Mouse (Mus musculus): ENCODE measurements around the gene Fam213a. TPM values are rescaled to one million over a fixed set of nuclear protein-coding genes. Genes with fewer than 3 reads are reported as not detected.

Gene Fam213a
- polyA plus RNA-seq, 1 experiment from 2014 or later, result 39.6 TPM

DNA sequence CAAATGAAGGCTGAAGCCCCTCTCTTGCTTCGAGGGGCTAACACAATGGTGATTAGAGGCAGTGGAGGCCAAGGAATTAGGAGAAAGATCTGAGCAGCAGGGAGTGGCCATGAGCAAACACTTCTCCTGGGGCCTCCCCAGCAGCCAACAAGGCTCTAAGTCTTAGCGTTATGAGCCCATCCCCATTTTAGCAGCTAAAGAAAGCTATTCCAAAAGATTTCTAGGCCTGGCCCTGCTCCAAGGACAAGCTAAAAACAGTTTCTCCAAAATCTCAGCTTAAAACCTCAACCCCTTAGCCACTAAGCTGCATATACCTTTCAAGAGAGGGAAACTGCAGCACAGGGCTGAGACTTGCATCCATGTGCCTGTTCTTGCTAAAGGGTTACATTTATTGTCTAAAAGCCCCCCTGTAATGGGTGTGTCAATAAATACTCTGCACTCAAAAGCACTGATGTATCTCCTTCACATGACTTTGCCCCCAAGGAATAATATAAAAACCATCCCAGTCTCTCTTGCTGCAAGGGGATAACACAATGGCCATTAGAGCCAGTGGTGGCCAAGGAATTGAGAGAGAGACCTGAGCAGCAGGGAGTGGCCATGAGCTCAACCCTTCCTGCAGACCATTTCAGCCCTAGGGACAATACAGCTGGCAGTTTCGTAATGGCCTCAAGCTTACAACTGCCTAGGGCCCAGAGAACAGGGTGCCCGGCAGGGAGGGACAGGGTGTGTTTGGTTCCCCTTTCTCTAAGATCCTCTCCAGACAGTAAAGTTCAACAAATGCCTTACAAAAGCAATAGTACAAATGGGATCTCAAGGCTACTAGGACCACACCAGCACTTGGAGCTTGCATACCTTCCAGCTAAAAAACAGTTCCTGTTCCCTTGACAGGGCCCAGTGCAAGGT lies 55.3 kb downstream of the Fam213a start:
- no peaks in the 10 kb centered on the region for H3K27me3 ChIP-seq
- peaks cover 82% of the 10 kb centered on the region for H3K4me1 ChIP-seq
- H3K9ac ChIP-seq, result no peak overlapping the region
- peak overlapping the region; percentile 55 for H3K27ac ChIP-seq
- no peak overlapping the region for H3K4me2 ChIP-seq
- WGBS, result 28% methylated on average over 4 of the region's 4 CpGs
- H3K36me3 ChIP-seq, result no peaks in the 10 kb centered on the region
- no peaks in the 10 kb centered on the region for H3K9me3 ChIP-seq
- no peak for ATAC-seq (ENCODE audit: insufficient number of reproducible peaks, low FRiP score, low TSS enrichment, low read depth)
- H3K4me3 ChIP-seq, result no peak overlapping the region

DNA sequence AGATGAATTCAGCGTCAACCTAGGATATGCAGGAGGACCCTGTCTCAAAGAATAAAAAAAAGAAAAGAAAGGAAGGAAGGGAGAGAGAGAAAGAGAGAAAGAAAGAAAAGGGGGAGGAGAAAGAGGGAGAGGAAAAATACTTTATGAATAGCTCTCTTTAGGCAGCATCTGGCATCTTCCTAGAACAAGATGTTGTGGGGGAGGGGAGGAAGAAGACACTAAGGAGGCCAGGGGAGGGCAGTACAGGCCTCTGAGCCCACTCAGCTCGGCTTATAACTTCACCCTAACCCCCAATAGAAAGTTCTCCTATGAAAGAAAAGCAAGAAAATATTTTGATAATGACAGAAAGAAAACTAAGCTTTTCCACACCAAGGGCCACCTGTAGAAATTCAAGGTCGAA lies 56.0 kb downstream of the Fam213a start:
- Histone ChIP-seq H3K36me3 (no peaks in the 10 kb centered on the region), H3K4me3 (no peak overlapping the region), H3K27me3 (no peaks in the 10 kb centered on the region), H3K4me1 (peaks cover 82% of the 10 kb centered on the region), H3K9ac (no peak overlapping the region), H3K9me3 (no peaks in the 10 kb centered on the region), H3K4me2 (no peak overlapping the region), H3K27ac (peak overlapping the region; percentile 55)
- no peak for ATAC-seq (ENCODE audit: insufficient number of reproducible peaks, low FRiP score, low TSS enrichment, low read depth)
- WGBS, result 60% methylated on average over 3 of the region's 3 CpGs

DNA sequence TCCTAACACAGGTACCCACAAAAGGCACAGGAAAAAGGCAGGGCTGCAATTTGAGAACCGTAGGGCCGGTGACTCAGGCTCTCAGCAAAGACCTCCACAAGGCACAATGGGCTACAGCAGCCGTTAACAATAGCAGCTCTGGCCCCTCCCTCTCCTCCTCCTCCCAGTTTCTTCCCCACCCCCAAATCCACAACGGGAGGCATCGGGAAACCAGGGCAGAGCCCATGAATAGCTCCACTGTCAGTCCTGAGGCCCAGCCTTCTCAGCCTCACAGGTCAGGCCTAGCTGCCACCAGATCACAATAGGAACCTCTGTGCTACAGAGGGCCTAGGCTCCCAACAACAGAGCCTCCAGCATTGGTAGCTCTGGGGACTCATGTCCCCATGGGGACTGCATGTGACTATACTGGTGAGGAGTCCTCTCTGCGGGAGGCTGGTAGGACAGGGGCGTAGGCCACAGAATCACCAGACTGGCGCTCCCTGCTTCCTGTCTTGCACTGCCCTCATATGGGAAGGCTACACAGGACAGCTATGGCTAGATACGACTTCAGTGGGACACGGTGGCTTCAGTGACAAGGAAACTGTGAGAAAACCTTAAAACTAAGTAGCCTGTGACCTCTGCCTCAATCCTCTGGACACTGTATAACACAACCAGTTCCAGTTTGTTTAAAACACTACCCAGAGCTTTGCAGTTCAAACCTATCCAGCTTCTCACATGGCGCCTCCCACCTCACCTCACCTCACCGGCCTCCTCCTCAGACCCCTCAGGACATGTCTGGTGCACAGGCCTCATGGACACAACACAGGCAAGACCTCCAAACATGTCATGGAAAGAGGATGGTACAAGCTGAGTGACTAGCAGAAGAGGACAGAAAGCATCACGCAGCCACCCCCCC lies 57.1 kb downstream of the Fam213a start:
- peak overlapping the region; percentile 21; the same call in 1 of the 2 replicates for H3K4me2 ChIP-seq
- H3K9me3 ChIP-seq, result no peaks in the 10 kb centered on the region
- ATAC-seq (ENCODE audit: insufficient number of reproducible peaks, low FRiP score, low TSS enrichment, low read depth), result peak; percentile 71
- no peak overlapping the region for H3K4me3 ChIP-seq
- no peaks in the 10 kb centered on the region for H3K27me3 ChIP-seq
- H3K36me3 ChIP-seq, result no peaks in the 10 kb centered on the region
- H3K27ac ChIP-seq, result peak overlapping the region; percentile 82
- no peak overlapping the region for H3K9ac ChIP-seq
- peaks cover 80% of the 10 kb centered on the region for H3K4me1 ChIP-seq
- 41% methylated on average over 13 of the region's 13 CpGs for WGBS

DNA sequence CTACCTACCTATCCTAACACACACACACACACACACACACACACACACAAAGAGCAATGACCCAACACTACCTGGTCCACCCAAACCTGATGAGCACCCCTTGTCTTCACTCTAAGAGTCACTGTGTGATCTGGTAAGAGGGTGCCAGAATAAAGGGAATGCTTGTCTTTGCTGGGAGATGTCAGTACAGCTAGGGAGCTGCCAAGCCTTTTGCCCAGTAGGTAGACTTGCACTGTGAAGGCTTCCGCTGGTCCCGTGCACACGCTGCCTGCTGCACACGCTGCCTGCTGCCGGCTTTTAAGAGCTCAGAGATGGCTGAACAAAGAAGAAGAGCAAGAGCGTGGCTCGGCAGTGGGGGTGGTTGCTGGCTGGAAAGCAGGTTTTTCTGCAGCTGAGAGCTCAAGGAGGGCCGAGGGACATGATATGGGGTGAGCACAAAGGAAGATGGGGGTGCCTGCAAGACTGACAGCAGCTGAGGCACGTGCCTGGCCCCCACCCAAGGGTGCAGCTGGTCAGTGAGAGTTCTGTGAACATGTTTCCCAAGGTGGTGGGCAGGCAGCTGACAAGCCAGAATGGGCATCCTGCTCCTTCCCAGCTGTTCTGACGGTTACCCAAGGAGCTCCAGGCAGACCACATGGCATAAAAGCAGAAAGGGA lies 57.9 kb downstream of the Fam213a start:
- no peak overlapping the region for H3K4me3 ChIP-seq
- no peaks in the 10 kb centered on the region for H3K36me3 ChIP-seq
- H3K27ac ChIP-seq, result peak overlapping the region; percentile 82
- peaks cover 83% of the 10 kb centered on the region for H3K4me1 ChIP-seq
- no peaks in the 10 kb centered on the region for H3K27me3 ChIP-seq
- no peak overlapping the region for H3K9ac ChIP-seq
- H3K4me2 ChIP-seq, result peak overlapping the region; percentile 21; the same call in 1 of the 2 replicates
- no peaks in the 10 kb centered on the region for H3K9me3 ChIP-seq
- WGBS, result 17% methylated on average over 10 of the region's 10 CpGs
- no peak for ATAC-seq (ENCODE audit: insufficient number of reproducible peaks, low FRiP score, low TSS enrichment, low read depth)

DNA sequence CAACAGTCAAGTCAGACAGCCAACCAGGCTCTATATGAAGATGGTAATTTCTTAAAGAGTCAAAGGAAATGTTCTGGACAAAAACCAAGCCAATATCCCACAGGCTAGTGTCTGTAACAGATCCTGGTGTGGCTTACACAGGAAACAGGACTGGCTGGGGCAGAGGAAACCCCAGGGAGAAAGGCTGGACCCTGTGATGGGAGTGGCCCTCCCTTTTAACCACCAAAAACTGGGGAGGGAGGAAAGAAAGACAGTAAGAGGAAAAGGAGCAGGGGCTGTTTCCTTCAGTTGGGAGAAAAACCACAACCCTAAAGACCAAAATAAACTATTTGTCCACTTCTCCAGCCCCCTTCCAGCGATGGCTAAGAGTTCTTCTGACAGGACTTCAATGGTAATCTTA lies 58.4 kb downstream of the Fam213a start:
- 64% methylated on average over 1 of the region's 1 CpGs for WGBS
- H3K36me3 ChIP-seq, result no peaks in the 10 kb centered on the region
- ATAC-seq (ENCODE audit: insufficient number of reproducible peaks, low FRiP score, low TSS enrichment, low read depth), result no peak
- peaks cover 84% of the 10 kb centered on the region for H3K4me1 ChIP-seq
- H3K9me3 ChIP-seq, result no peaks in the 10 kb centered on the region
- H3K4me2 ChIP-seq, result no peak overlapping the region
- H3K9ac ChIP-seq, result no peak overlapping the region
- no peak overlapping the region for H3K4me3 ChIP-seq
- H3K27ac ChIP-seq, result peak overlapping the region; percentile 82
- H3K27me3 ChIP-seq, result no peaks in the 10 kb centered on the region

DNA sequence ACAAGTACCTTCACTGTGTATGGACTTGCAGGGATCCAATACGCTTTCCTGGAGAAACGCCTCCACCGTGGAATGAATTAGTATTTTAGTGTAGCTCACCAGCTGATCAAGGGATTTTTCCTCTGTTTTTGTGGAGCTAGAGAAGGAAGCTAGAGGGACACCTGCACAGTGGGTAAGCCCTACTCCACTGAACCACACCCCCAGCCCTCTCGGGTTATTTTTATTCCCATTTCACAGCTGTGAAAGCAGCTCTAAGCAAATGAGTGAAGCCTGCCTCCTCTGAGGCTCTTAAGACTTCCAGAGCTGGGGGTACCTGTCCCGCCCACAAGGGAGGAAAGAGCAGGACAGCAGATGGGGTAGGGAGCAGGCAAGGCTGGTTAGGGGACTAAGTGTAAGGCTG lies 60.2 kb downstream of the Fam213a start:
- no peaks in the 10 kb centered on the region for H3K27me3 ChIP-seq
- H3K4me1 ChIP-seq, result peaks cover 85% of the 10 kb centered on the region
- 42% methylated on average over 5 of the region's 5 CpGs for WGBS
- ATAC-seq (ENCODE audit: insufficient number of reproducible peaks, low FRiP score, low TSS enrichment, low read depth), result no peak
- H3K4me2 ChIP-seq, result no peak overlapping the region
- no peaks in the 10 kb centered on the region for H3K9me3 ChIP-seq
- H3K4me3 ChIP-seq, result no peak overlapping the region
- no peak overlapping the region for H3K27ac ChIP-seq
- no peaks in the 10 kb centered on the region for H3K36me3 ChIP-seq
- no peak overlapping the region for H3K9ac ChIP-seq

DNA sequence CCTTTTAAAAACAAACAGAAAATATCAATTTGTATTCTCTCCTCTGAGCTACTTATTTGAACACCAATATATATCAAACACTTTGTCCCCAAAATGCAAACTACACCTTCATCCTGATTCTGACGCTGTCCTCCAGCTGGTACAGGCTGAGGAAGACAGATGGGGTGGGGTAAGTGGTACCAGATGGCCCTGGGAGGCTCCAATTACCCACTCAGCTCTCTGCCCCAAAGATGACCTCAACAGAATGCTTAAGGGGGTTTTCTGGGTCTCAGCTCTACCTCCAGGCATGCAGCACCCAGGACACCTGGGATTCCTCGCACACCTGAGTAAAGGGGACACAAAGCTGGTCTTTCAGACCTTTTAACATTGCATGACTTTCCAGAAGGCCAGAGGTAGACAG lies 60.9 kb downstream of the Fam213a start:
- no peak overlapping the region for H3K9ac ChIP-seq
- H3K36me3 ChIP-seq, result no peaks in the 10 kb centered on the region
- 18% methylated on average over 2 of the region's 2 CpGs for WGBS
- no peaks in the 10 kb centered on the region for H3K27me3 ChIP-seq
- no peak overlapping the region for H3K27ac ChIP-seq
- no peak overlapping the region for H3K4me3 ChIP-seq
- no peaks in the 10 kb centered on the region for H3K9me3 ChIP-seq
- no peak for ATAC-seq (ENCODE audit: insufficient number of reproducible peaks, low FRiP score, low TSS enrichment, low read depth)
- no peak overlapping the region for H3K4me2 ChIP-seq
- peaks cover 84% of the 10 kb centered on the region for H3K4me1 ChIP-seq

DNA sequence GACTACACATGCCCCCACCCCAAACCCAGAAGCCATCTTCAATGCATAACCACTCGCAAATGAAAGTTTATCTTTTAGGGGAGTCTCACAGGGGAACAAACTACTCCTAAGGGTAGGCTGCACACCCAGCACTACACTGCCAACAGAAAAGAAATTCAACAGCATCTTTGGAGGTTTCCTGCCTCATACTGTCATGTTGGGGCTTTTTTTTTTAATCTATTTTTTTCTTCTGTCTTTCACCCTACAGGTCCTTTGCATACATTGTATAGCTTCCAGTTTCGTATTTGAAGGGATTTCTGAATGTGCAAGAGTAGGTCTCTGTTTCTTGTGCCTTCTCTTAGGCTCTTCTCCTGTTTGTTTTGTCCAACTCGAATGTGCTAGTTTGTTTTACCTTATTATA lies 61.3 kb downstream of the Fam213a start:
- ATAC-seq (ENCODE audit: insufficient number of reproducible peaks, low FRiP score, low TSS enrichment, low read depth), result no peak
- peaks cover 85% of the 10 kb centered on the region for H3K4me1 ChIP-seq

DNA sequence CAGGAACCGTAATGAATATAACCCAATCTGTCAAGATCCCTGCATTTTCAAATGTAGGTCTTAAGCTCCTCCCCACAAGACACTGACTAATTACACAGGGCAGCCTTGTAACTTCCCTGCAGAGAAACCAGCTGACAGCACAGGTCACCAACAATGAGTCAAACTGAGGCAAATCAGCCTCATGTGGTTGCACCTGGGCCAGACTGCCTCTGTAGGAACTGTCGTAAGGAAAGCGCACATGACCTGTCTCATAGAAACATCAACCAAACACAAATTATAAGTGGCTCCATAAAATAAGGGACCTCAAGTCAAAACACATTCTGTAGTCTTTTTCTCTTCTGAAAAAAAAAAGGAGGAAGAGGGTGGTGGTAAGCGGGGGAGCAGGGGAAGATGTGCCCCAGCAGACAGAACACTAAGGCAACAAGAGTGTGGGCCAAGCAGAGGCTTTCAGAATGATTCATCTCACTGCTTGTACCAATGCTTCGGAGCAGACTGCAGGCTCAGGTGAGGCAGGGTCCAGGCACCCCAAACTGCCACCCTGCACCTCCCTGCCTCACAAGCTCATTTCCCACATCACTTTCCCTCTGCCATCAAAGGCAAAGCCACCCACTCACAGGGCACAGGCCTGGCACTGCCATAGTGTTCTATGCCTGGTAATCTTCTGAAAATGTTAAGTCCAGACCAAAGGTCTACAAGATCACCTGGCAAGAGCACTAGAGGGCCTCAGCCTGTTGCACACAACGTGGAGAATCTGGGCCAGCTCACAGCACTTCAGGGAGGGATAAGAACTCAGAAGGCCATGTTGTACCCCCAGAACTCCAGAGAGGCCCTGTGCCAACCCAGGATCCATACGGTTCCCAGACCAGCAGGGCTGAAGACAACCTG lies 63.6 kb downstream of the Fam213a start:
- Histone ChIP-seq H3K27me3 (no peaks in the 10 kb centered on the region), H3K9me3 (no peaks in the 10 kb centered on the region), H3K4me1 (peaks cover 62% of the 10 kb centered on the region), H3K27ac (peak overlapping the region; percentile 78), H3K4me2 (no peak overlapping the region), H3K36me3 (no peaks in the 10 kb centered on the region), H3K9ac (no peak overlapping the region), H3K4me3 (no peak overlapping the region)
- no peak for ATAC-seq (ENCODE audit: insufficient number of reproducible peaks, low FRiP score, low TSS enrichment, low read depth)
- WGBS, result 70% methylated on average over 7 of the region's 7 CpGs

More for the DNA sequence above, 61.3 kb downstream of the Fam213a start:
- no peaks in the 10 kb centered on the region for H3K27me3 ChIP-seq
- H3K9me3 ChIP-seq, result no peaks in the 10 kb centered on the region
- H3K27ac ChIP-seq, result no peak overlapping the region
- WGBS, result 71% methylated on average over 3 of the region's 3 CpGs
- no peak overlapping the region for H3K9ac ChIP-seq
- no peaks in the 10 kb centered on the region for H3K36me3 ChIP-seq
- no peak overlapping the region for H3K4me2 ChIP-seq
- no peak overlapping the region for H3K4me3 ChIP-seq

DNA sequence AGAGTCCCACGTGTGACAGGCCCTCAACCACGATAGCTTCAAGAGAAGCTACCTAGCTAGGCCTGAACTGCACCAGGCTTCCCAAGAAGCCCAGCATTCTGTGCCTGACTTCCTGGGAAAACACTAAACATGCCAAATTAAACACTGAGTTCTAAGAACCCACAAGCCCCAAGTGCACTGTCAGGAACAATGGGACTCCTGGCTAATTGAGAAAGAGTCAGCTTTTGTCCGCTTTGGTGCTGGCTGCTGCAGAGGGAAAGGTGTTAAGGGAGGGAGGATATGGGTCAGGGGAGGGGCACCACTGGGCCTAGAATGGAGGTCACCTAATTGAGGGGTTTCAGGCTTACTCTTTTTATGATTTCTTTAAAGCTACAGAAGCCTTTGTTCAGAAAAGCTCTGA lies 64.5 kb downstream of the Fam213a start:
- Histone ChIP-seq H3K4me1 (peaks cover 54% of the 10 kb centered on the region), H3K27ac (peak overlapping the region; percentile 78), H3K9ac (no peak overlapping the region), H3K27me3 (no peaks in the 10 kb centered on the region), H3K9me3 (no peaks in the 10 kb centered on the region), H3K4me2 (no peak overlapping the region), H3K36me3 (no peaks in the 10 kb centered on the region), H3K4me3 (no peak overlapping the region)
- 49% methylated on average over 3 of the region's 3 CpGs for WGBS
- ATAC-seq (ENCODE audit: insufficient number of reproducible peaks, low FRiP score, low TSS enrichment, low read depth), result no peak

DNA sequence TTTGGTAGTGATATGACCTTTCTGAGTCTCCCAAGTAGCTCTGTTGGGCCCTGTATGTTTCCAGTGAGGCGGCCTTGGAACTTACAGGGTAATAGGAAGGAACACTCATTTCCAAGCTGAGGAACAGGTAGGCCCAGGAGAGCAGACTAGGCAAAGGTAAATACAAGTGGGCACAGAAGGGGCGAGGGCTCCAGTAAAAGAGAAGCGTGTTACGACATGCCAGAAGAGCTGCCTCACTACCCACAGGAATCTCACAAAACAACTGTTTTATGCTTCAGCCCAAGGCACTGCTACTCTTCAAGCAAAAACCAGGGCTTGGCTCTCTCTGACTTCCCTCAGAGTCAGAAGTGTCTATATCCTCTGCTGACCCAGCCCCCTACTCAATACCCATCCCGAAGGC lies 65.1 kb downstream of the Fam213a start:
- no peak overlapping the region for H3K4me2 ChIP-seq

More for the DNA sequence above, 65.1 kb downstream of the Fam213a start:
- WGBS, result 69% methylated on average over 5 of the region's 5 CpGs
- H3K27me3 ChIP-seq, result no peaks in the 10 kb centered on the region
- peaks cover 50% of the 10 kb centered on the region for H3K4me1 ChIP-seq
- peak; percentile 40; the same call in 1 of the 2 replicates for ATAC-seq (ENCODE audit: insufficient number of reproducible peaks, low FRiP score, low TSS enrichment, low read depth)
- no peak overlapping the region for H3K9ac ChIP-seq
- H3K36me3 ChIP-seq, result no peaks in the 10 kb centered on the region
- peak overlapping the region; percentile 78 for H3K27ac ChIP-seq
- no peaks in the 10 kb centered on the region for H3K9me3 ChIP-seq
- no peak overlapping the region for H3K4me3 ChIP-seq

All from limb, embryonic 15.5 days (tissue).